Mouse (Mus musculus): Measurements from ENCODE around the gene Man1b1.

Man1b1 gene

GRCm38 (mm10) chr2:25303452-25303851, 28.7 kb upstream of the Man1b1 start:
- H3K4me1 ChIP-seq (replicated peaks; ENCODE audit: low read depth, low read length): peaks cover 29% of the 10 kb centered on the region
- no peak for TF ChIP-seq NANOG (IDR thresholded peaks at IDR 0.05; ENCODE audit: borderline replicate concordance, low read length)
- no peak for TF ChIP-seq POU5F1 (IDR thresholded peaks at IDR 0.05; ENCODE audit: borderline replicate concordance, low read length)
- no peak for TF ChIP-seq CTCF (conservative IDR thresholded peaks at IDR 0.05; ENCODE audit: low read length)
- no peaks in the 10 kb centered on the region for H3K9me3 ChIP-seq (ENCODE audit: low read length)
- H3K27me3 ChIP-seq (ENCODE audit: insufficient read depth, low read length): peaks cover 52% of the 10 kb centered on the region
- no peak overlapping the region for H3K4me3 ChIP-seq (replicated peaks; ENCODE audit: low read length)
- H3K36me3 ChIP-seq (ENCODE audit: insufficient read depth, low read length): peaks cover 67% of the 10 kb centered on the region

DNA sequence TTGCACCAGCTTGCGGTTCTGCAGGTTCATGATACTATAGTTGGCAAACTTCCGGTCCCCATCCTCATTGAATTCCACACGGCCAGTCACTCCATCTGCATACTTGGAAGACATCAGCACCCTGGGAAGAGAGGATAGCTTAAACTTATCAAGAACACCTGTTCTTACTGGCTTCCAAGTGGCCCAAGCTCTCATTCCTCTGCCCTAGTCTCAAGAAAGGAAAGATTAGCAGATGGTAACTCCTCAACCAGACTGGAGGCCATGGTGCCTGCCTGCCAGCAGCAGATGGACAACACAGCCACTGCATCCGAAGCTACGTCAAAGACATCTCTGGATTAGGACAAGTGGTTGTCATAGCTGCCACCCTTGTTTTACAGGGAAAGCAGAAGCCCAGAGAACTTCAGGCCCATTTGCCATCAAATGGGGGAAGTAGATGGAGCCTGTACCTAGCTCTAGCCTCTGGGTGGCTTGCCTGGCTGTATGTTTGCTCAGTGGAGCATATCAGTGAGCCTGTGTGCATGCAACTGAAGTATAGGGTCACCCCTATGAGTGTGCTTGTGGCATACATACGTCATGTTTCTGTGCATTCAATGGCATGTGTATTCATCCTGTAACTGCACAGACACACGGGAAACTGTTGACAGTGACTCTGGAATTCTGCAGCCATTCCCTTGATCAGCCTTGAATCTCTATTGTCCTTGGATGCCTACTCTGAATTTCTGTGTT, 28.0 kb upstream of the Man1b1 start:
- Histone ChIP-seq H3K4me1 (replicated peaks; ENCODE audit: low read depth, low read length) (peaks cover 34% of the 10 kb centered on the region), H3K4me3 (replicated peaks; ENCODE audit: low read length) (no peak overlapping the region), H3K36me3 (ENCODE audit: insufficient read depth, low read length) (peaks cover 72% of the 10 kb centered on the region), H3K9me3 (ENCODE audit: low read length) (no peaks in the 10 kb centered on the region), H3K27me3 (ENCODE audit: insufficient read depth, low read length) (peaks cover 58% of the 10 kb centered on the region)
- TF ChIP-seq POU5F1 (IDR thresholded peaks at IDR 0.05; ENCODE audit: borderline replicate concordance, low read length): no peak
- no peak for TF ChIP-seq NANOG (IDR thresholded peaks at IDR 0.05; ENCODE audit: borderline replicate concordance, low read length)
- TF ChIP-seq CTCF (conservative IDR thresholded peaks at IDR 0.05; ENCODE audit: low read length): no peak

DNA sequence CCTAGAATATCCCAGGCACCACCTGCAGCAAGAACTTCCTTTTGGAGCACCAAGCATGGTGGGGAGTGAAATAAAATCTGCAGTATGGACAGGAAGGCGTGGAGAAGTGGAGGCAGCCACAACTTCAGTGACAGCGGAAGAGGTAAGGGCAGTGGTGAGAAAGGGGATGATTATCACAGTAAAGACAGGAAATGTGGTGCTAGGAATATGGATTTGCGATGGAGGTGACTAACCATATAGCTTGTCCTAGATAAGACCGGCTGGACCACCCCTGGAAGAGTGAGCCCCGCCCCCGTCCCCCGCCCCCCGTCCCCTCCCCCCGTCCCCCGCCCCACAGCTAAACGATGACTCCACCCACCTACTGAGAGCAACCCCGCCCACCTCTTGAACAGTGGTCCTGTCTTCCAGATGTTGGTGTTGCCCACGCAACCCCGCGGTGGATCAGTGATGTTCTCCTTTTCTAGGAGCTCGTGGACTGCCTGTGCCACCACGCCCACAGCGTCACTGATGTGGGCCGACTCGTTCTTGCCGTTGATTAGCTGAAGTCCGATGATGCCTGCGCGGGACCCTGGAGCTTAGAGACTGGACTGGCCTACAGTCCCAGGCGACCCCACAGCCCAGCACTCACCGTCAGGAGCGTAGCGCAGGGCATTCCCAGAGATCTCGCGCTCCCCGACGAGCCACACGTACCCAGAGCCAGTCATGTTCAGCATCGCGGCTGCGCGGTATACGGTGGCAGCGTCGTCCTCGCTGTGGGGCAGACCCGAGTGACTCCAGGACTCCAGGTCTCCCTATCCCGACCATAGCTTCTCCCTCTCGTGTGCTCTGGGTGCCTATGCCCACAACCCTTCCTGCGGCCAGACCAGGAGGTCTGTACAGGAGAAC, 27.2 kb upstream of the Man1b1 start:
- Histone ChIP-seq H3K27me3 (ENCODE audit: insufficient read depth, low read length) (peaks cover 60% of the 10 kb centered on the region), H3K4me1 (replicated peaks; ENCODE audit: low read depth, low read length) (peaks cover 36% of the 10 kb centered on the region), H3K9me3 (ENCODE audit: low read length) (no peaks in the 10 kb centered on the region), H3K4me3 (replicated peaks; ENCODE audit: low read length) (peak overlapping the region; percentile 76), H3K36me3 (ENCODE audit: insufficient read depth, low read length) (peaks cover 75% of the 10 kb centered on the region)
- TF ChIP-seq NANOG (IDR thresholded peaks at IDR 0.05; ENCODE audit: borderline replicate concordance, low read length) (no peak), CTCF (conservative IDR thresholded peaks at IDR 0.05; ENCODE audit: low read length) (no peak), POU5F1 (IDR thresholded peaks at IDR 0.05; ENCODE audit: borderline replicate concordance, low read length) (no peak)

DNA sequence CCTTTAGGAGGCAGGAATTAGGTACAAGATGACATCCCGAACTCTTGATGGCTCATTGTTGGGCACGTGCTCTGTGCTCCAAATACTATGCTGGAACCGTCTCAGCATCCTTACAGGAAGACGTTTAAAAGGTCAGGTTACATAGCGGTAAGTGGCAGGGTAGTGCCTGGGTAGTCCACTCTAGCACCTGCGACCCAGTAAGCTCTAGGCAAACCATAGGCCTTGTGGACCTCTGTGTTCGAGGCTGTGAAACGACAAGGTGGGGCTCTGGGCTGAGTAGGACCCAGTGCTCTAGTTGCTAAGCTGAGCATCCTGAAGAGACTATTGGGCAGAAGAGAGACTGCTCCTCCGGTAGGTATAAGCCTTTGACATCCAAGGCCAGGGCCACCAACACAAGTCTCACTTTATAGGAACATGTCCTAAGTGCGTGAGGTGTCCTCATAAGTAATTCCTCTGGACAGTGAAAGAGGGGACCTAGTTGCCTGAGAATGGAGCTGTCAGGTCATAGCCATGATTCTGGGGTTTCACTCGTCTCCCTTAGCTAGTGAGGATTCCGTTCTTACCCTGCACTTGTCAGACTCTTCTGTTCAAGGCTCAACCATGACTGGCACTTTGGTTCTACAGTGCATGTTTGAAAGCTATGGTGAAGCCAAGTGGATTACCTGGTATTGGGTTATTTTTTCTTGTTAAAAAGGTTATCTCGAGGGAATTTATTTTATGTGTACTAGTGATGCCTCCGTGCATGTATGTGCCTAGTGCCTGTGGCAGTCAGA, 26.4 kb upstream of the Man1b1 start:
- TF ChIP-seq NANOG (IDR thresholded peaks at IDR 0.05; ENCODE audit: borderline replicate concordance, low read length) (no peak), POU5F1 (IDR thresholded peaks at IDR 0.05; ENCODE audit: borderline replicate concordance, low read length) (no peak), CTCF (conservative IDR thresholded peaks at IDR 0.05; ENCODE audit: low read length) (no peak)
- peak overlapping the region; percentile 76 for H3K4me3 ChIP-seq (replicated peaks; ENCODE audit: low read length)
- no peaks in the 10 kb centered on the region for H3K9me3 ChIP-seq (ENCODE audit: low read length)
- peaks cover 67% of the 10 kb centered on the region for H3K27me3 ChIP-seq (ENCODE audit: insufficient read depth, low read length)
- H3K4me1 ChIP-seq (replicated peaks; ENCODE audit: low read depth, low read length): peaks cover 43% of the 10 kb centered on the region
- peaks cover 75% of the 10 kb centered on the region for H3K36me3 ChIP-seq (ENCODE audit: insufficient read depth, low read length)

- Histone ChIP-seq H3K9me3 (ENCODE audit: low read length) (no peaks in the 10 kb centered on the region), H3K27me3 (ENCODE audit: insufficient read depth, low read length) (peaks cover 73% of the 10 kb centered on the region)
- no peak for TF ChIP-seq POU5F1 (IDR thresholded peaks at IDR 0.05; ENCODE audit: borderline replicate concordance, low read length)
- no peak for TF ChIP-seq CTCF (conservative IDR thresholded peaks at IDR 0.05; ENCODE audit: low read length)
- no peak for TF ChIP-seq NANOG (IDR thresholded peaks at IDR 0.05; ENCODE audit: borderline replicate concordance, low read length)
Measured at GRCm38 (mm10) chr2:25310180-25310579, 22.0 kb upstream of the Man1b1 start.

GRCm38 (mm10) chr2:25310969-25311368, 21.2 kb upstream of the Man1b1 start:
- TF ChIP-seq CTCF (conservative IDR thresholded peaks at IDR 0.05; ENCODE audit: low read length) (no peak), POU5F1 (IDR thresholded peaks at IDR 0.05; ENCODE audit: borderline replicate concordance, low read length) (no peak), NANOG (IDR thresholded peaks at IDR 0.05; ENCODE audit: borderline replicate concordance, low read length) (no peak)
- Histone ChIP-seq H3K9me3 (ENCODE audit: low read length) (no peaks in the 10 kb centered on the region), H3K36me3 (ENCODE audit: insufficient read depth, low read length) (peaks cover 32% of the 10 kb centered on the region), H3K27me3 (ENCODE audit: insufficient read depth, low read length) (peaks cover 71% of the 10 kb centered on the region), H3K4me3 (replicated peaks; ENCODE audit: low read length) (peak overlapping the region; percentile 86), H3K4me1 (replicated peaks; ENCODE audit: low read depth, low read length) (peaks cover 41% of the 10 kb centered on the region)

More at GRCm38 (mm10) chr2:25310180-25310579, 22.0 kb upstream of the Man1b1 start:
- Histone ChIP-seq H3K36me3 (ENCODE audit: insufficient read depth, low read length) (peaks cover 40% of the 10 kb centered on the region), H3K4me3 (replicated peaks; ENCODE audit: low read length) (peak overlapping the region; percentile 86), H3K4me1 (replicated peaks; ENCODE audit: low read depth, low read length) (peaks cover 49% of the 10 kb centered on the region)

GRCm38 (mm10) chr2:25311491-25311891, 20.6 kb upstream of the Man1b1 start:
- H3K27me3 ChIP-seq (ENCODE audit: insufficient read depth, low read length): peaks cover 70% of the 10 kb centered on the region
- H3K36me3 ChIP-seq (ENCODE audit: insufficient read depth, low read length): peaks cover 27% of the 10 kb centered on the region
- H3K4me3 ChIP-seq (replicated peaks; ENCODE audit: low read length): peak overlapping the region; percentile 86
- H3K9me3 ChIP-seq (ENCODE audit: low read length): no peaks in the 10 kb centered on the region
- peaks cover 41% of the 10 kb centered on the region for H3K4me1 ChIP-seq (replicated peaks; ENCODE audit: low read depth, low read length)
- no peak for TF ChIP-seq CTCF (conservative IDR thresholded peaks at IDR 0.05; ENCODE audit: low read length)
- TF ChIP-seq POU5F1 (IDR thresholded peaks at IDR 0.05; ENCODE audit: borderline replicate concordance, low read length): no peak
- no peak for TF ChIP-seq NANOG (IDR thresholded peaks at IDR 0.05; ENCODE audit: borderline replicate concordance, low read length)
